Mouse (Mus musculus) heart, adult 18-20 months (tissue): ENCODE measurements around the gene Saa4. TPM values are rescaled to one million over a fixed set of nuclear protein-coding genes. Genes with fewer than 3 reads are reported as not detected.
"Not testable (repeated sequence)": the region's sequence is repeated elsewhere in the genome, so short reads cannot be mapped to it uniquely, and the experiment has no call there.

Source experiments
- DNase-seq, 2 experiments: peaks; one replicate each; pipeline ENCODE4 v3.0.0; 2021 to 2022; ENCODE audit warnings: mixed read lengths in 1 of 2
- total RNA-seq, 2 experiments: library from RNA; stranded (reverse); gene quantifications; 2 replicates each; pipeline ENCODE4 v1.2.3; 2021

The Saa4 gene
- total RNA-seq, 2 experiments from 2014 or later = not detected

DNA sequence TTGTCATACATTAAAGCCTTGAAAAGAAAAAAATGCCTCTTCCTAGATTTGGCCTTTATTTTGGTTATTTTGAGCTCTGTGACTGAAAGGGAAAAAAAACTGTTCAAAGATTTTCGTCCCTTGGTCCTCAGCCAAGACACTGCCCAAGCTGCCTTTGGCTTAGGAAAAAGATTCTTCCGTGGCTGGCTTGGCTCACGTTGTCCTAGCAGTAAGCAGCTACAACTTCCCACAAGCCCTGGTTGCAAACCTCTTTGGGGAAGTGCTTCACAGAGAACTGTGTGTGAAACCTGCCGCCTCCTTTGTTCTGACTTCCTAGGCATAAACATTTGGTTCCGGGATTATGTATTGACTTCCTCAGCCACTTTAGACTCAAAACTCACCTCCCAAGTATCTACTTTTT, 15.5 kb downstream of the Saa4 start:
- DNase-seq = peak; percentile 25 to 55

GRCm38 (mm10) chr7:46715600-46715999, 16.8 kb downstream of the Saa4 start, which contains the start of gene Saa3:
TSS of gene Saa3 (minus strand) at chr7:46715700.
- no peak for DNase-seq

DNA sequence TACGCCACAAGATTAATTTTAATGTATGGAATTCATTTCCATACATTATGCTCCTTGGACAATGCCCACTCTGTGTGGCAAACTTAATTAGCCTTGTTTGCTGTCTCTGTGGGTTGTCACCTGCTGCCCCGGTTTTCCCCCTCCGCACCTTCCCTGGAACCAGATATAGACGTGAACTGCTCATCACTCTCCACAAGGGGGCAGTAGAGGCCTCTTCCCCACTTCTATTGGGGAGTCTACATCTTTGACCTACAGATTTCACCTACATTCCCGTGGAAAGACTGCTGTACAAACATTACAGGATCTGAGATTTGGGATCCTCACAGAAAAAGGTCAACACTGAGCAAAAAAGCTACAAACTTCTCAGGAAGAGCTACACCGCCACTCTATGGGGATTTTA, 17.9 kb downstream of the Saa4 start:
- peak; percentile 53 to 81 for DNase-seq

DNA sequence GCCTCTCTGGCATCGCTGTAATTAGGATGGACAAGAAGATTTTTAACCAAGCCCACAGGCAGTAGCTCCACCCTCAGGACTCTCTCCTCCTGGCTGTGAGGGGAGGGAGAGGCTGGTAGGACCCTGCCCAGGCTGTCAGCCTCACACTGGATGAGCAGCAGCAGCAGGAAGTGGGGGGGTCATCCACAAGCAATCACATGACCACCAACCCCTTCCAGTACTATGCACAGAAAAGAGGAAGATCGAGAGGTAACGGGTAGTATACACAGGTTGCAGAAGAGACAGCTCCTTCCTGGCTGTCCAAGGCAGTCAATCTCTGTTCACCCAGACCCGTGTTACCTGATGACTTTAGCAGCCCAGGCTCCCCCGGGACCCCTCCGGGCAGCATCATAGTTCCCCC, 20.2 kb downstream of the Saa4 start:
- no peak for DNase-seq

- peak; percentile 83 to 92 for DNase-seq
These were observed 22.0 kb downstream of the Saa4 start, which contains the start of gene Saal1 for GRCm38 (mm10) chr7:46710390-46710844. TSS of gene Saal1 (minus strand) at chr7:46710680.

- DNase-seq = no peak
These were observed 31.8 kb downstream of the Saa4 start for GRCm38 (mm10) chr7:46700521-46701025.

DNA sequence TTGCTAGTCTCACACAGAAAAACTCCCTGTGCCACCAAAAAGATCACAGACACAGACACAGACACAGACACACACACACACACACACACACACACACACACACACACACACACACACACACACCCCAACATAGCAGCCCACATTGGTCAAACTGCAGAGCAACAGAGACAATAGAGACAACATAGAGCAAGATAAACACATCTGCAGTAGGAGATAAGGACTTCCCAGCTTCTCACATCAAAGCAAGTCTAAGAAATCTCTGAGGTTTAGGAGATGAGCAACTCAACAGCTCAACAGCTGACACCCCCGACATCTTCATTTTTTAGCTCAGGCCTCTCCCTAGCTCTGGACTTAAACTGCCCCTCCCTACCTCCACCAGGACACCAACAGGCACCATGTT, 35.6 kb downstream of the Saa4 start:
- no peak for DNase-seq

DNA sequence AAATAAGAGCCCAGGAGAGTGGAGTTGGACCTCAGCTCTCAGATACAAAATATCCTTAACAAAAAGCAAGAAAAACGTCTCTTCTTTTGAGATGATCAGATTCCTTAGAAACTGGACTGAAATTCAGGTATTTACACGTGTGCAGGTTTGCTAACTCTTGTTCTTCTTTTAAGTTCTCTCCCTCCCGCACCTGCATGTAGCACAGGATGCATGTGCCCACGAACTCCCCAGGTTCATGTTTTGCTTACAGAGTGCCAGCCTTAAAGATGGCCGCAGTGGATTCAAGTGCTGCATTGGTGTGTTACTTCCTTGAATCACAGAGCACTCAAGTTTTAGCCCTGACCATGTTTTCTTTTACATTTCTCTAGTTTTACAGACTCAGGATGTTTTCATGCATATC, 45.6 kb downstream of the Saa4 start:
- no peak for DNase-seq

DNA sequence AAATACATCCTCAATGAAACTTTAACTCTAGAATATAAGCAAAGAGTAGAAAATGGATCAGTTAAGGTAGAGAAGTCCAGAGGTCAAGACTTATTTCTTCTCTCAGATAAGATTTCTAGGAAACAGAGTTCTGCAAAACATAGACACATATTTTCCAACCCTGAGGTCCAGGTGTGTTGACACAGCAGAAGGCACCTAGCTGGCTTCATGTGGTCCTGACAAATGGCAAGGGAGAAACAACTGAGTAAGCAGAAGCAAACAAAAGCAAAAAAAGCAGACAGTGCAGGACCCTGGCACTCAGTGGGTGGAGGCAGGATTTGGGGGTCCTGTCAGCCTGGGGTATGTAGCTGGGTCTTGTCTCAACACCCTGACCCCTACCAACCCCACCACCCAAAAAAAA, 51.7 kb downstream of the Saa4 start:
- no peak for DNase-seq

DNA sequence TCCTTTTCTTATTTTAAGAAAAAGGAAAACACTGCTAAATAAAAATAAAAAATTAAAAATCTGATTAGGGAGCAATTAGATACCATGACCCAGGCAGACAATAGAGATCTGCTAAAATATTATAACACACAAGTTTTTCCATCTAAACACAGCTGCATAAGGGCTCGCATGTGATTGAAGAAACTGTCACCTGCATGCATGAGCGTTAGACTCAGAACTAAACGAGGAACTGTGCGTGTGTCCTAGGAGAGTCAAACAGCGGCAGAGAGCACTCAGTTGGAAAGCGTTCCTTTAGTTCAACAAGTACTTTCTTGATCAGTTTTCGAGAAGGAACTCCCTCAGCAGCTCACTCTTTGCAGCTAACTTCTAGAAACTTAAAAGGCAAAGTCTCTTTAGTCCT, 53.4 kb downstream of the Saa4 start:
- DNase-seq = not testable (repeated sequence)

DNA sequence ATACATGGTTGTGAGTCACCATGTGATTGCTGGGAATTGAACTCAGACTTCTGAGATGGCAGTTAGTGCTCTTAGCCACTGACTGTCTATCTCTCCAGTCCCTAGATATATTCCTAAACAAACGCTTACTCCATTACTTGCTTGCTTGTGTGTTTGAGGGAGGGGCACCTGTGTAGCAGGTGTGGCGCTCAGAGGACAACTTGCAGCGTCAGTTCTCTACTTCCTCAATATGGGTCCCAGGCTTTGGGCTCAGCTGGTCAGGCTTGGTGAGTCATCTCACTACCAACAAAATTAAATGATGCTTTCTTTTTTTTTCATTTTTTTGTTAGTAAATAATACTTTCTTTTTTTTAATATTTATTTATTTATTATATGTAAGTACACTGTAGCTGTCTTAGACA, 54.0 kb downstream of the Saa4 start:
- DNase-seq = no peak

Other genes starting within 250 kb of the Saa4 start
- 1 to 10 TPM; 3.8 to 5.9 TPM for gene Sergef, start 92.8 kb downstream of the Saa4 start, total RNA-seq
- gene Tph1, start 60.1 kb downstream of the Saa4 start, total RNA-seq = not detected
- gene Saal1, start 21.9 kb downstream of the Saa4 start, total RNA-seq = 1 to 10 TPM; 3.5 to 5.3 TPM
- 1 to 10 TPM; 1.4 to 1.7 TPM for gene Saa3, start 16.9 kb downstream of the Saa4 start, total RNA-seq
- not detected for gene Saa1, start 10.4 kb upstream of the Saa4 start, total RNA-seq
- not detected for gene Saa2, start 19.2 kb upstream of the Saa4 start, total RNA-seq
- 10 to 100 TPM in 1 of 2 experiments, 1 to 10 TPM in 1; 7.7 to 11.6 TPM for gene Hps5, start 63.5 kb upstream of the Saa4 start, total RNA-seq
- gene Gtf2h1, start 63.5 kb upstream of the Saa4 start, total RNA-seq = 10 to 100 TPM; 15.9 to 19.4 TPM
- gene Ldha, start 108.9 kb upstream of the Saa4 start, total RNA-seq = 100 to 1,000 TPM; 768 to 793 TPM
- not detected for gene Ldhc, start 128.6 kb upstream of the Saa4 start, total RNA-seq
- 10 to 100 TPM; 62.5 to 68.1 TPM for gene Tsg101, start 187.4 kb upstream of the Saa4 start, total RNA-seq
- gene Uevld, start 225.9 kb upstream of the Saa4 start, total RNA-seq = 10 to 100 TPM; 11.1 to 13.5 TPM